Mouse (Mus musculus): ENCODE results near the gene Xntrpc. TPM values are rescaled to one million over a fixed set of nuclear protein-coding genes. Genes with fewer than 3 reads are reported as not detected.

Gene Xntrpc
- total RNA-seq, 1 experiment from 2014 or later, result 0.69 TPM

GRCm38 (mm10) chr7:102120326-102120725 lies 54.8 kb downstream of the Xntrpc start:
- no peak for ATAC-seq (replicated peaks; ENCODE audit: low read depth, poor library complexity, severe bottlenecking)

GRCm38 (mm10) chr7:102132395-102132794 lies 66.9 kb downstream of the Xntrpc start:
- ATAC-seq (replicated peaks; ENCODE audit: low read depth, poor library complexity, severe bottlenecking), result no peak

DNA sequence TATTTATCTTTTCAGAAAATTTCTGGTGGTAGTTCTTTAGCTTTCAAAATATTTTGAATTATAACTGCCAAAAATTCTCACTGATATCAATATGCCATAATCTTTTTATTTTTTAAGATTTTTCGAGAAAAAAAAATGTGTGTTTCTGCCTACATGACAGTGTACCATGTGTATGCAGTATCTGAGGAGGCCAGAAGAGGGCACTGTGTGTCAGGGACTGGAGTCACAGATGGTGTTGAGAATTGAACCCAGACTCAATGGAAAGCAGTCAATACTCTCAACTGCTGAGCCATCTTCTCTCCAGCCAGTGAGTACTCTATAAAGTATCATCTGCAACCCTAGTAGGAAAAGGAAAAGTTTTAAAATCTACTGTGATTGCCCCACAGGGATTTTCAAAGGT lies 72.0 kb downstream of the Xntrpc start:
- no peak for ATAC-seq (replicated peaks; ENCODE audit: low read depth, poor library complexity, severe bottlenecking)

DNA sequence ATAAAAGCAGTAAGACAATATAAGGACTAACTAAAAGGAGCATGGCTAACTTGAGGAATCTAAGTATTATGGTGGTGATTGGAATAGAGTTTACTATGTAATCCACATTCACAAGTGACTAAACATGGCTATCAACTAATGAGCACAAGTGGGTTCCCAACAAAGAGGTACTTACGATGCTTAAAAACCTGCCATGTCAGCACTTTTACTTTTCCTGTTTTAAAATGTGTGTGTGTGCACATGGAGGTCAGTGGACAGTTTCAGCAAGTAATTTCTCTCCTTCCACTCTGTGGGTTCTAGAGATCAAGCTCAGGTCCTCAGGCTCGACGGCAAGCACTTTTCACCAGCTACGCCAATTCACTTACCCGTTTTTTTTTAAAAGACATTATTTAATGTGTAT lies 72.4 kb downstream of the Xntrpc start:
- no peak for ATAC-seq (replicated peaks; ENCODE audit: low read depth, poor library complexity, severe bottlenecking)

Other genes starting within 250 kb of the Xntrpc start
- gene Phox2a, start 247.4 kb upstream of the Xntrpc start, total RNA-seq (2017), result not detected in 2 replicates
- 1.0 and 1.8 TPM in 2 replicates for gene Inppl1, start 227.5 kb upstream of the Xntrpc start, total RNA-seq (2017)
- not detected in 2 replicates for gene Folr2, start 208.5 kb upstream of the Xntrpc start, total RNA-seq (2017)
- 62.0 and 107 TPM in 2 replicates for gene Anapc15, start 202.0 kb upstream of the Xntrpc start, total RNA-seq (2017)
- not detected in 2 replicates for gene Folr1, start 194.9 kb upstream of the Xntrpc start, total RNA-seq (2017)
- 66.9 and 67.0 TPM in 2 replicates for gene Lamtor1, start 159.8 kb upstream of the Xntrpc start, total RNA-seq (2017)
- 0.19 and 0.91 TPM in 2 replicates for gene Tomt, start 159.4 kb upstream of the Xntrpc start, total RNA-seq (2017)
- 1.7 and 3.9 TPM in 2 replicates for gene Lrrc51, start 131.8 kb upstream of the Xntrpc start, total RNA-seq (2017)
- gene Numa1, start 131.6 kb upstream of the Xntrpc start, total RNA-seq (2017), result 251 and 297 TPM in 2 replicates
- 1.9 and 3.5 TPM in 2 replicates for gene Il18bp, start 47.0 kb upstream of the Xntrpc start, total RNA-seq (2017)
- 6.6 and 13.2 TPM in 2 replicates for gene Rnf121, start 244 bp upstream of the Xntrpc start, total RNA-seq (2017)
- gene Xndc1, start 202 bp upstream of the Xntrpc start, total RNA-seq (2017), result 27.5 and 43.1 TPM in 2 replicates
- 0.69 and 1.3 TPM in 2 replicates for gene Trpc2, start 17.4 kb downstream of the Xntrpc start, total RNA-seq (2017)
- 0.15 TPM in 1 of 2 replicates, not detected in the other for gene Art1, start 36.0 kb downstream of the Xntrpc start, total RNA-seq (2017)
- gene Art5, start 43.8 kb downstream of the Xntrpc start, total RNA-seq (2017), result 0.14 TPM in 1 of 2 replicates, not detected in the other
- gene Chrna10, start 51.1 kb downstream of the Xntrpc start, total RNA-seq (2017), result 0.50 TPM in 1 of 2 replicates, not detected in the other
- 54.7 and 60.9 TPM in 2 replicates for gene Nup98, start 144.5 kb downstream of the Xntrpc start, total RNA-seq (2017)
- gene Pgap2, start 144.5 kb downstream of the Xntrpc start, total RNA-seq (2017), result 23.1 and 30.9 TPM in 2 replicates
- 40.9 and 43.0 TPM in 2 replicates for gene Rhog, start 190.3 kb downstream of the Xntrpc start, total RNA-seq (2017)
- gene Stim1, start 202.1 kb downstream of the Xntrpc start, total RNA-seq (2017), result 20.5 and 41.0 TPM in 2 replicates